Mouse (Mus musculus) megakaryocyte, embryonic 14.5 days (primary cell): Measurements from ENCODE around the gene Irx5.

Source experiments
- FLI1 ChIP-seq: IDR thresholded peaks from 2 replicates; pipeline ENCODE4 v1.6.1; 2012; ENCODE audit warnings: low read length, inconsistent platforms, mixed read lengths
- GATA1 ChIP-seq: IDR thresholded peaks from 3 replicates; pipeline ENCODE4 v1.6.1; 2012; ENCODE audit warnings: mixed read lengths, low read length, inconsistent platforms, borderline replicate concordance

- TF ChIP-seq GATA1 (no peak), FLI1 (no peak)
These were observed at the start of gene Irx5 for GRCm38 (mm10) chr8:92357398-92357981.
